Mouse (Mus musculus) effector memory CD4-positive, alpha-beta T cell, adult 7 months (primary cell): Measurements from ENCODE around the gene Fbxo6. TPM values are rescaled to one million over a fixed set of nuclear protein-coding genes. Genes with fewer than 3 reads are reported as not detected.

Source experiments
- polyA plus RNA-seq: library from polyadenylated mRNA; unstranded; fragments of 100-300 nt; shearing (Covaris generic); gene quantifications from one replicate; pipeline ENCODE4 v1.2.1, GENCODE M21; 2017

The Fbxo6 gene
- polyA plus RNA-seq, result 26.9 TPM

GRCm38 (mm10) chr4:148151267-148152168 lies at the start of gene Fbxo6:
TSS of gene Fbxo6 (minus strand) at chr4:148152140.

DNA sequence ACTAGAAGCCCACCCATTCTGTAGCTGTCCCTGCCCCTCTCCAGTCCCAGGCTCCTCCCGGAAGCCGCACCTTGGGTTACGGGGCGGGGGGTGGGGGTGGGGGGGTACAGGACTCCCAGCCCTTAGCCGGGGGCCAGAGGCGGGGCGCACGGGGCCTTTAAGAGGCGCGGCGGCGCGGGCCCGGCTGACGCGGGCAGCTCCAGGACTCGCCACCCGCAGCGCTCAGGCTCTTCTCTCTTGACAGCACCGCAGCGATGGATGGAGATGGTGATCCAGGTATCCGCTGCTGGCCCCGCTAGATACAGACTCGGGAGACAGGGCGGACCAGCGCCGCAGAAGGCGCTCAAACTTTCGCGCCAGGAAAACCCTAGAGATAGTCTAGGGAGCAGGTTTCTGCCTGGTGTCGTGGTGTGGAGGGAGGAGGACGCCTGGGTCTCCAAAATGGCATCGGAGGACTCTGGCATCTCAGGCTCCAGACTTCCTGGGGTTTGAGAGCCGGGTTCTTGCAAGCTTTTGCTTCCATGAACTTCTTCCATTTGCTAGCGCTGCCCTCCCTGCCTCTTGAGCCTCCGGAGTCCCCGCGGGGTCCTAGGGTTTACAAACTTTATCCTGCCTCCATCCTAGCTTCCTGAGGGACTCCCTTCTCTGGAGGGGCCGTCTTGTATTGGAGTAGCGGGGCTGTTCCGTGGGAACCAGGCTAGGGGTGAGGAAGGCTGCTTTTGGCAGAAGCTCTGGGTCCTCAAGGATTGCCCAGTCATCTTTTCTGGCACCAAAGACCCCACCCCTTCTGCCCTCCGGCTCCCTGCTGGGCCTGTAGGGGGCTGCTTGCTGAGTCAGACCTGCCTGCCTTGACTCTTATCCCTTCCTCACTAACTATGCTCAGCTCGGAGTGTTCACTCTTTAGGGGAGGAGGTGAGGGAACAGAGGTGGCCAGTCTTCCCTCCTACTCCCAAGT lies 8.8 kb upstream of the Fbxo6 start, which contains the start of the genes Fbxo44 and Fbxo2:
Gene Fbxo44, minus strand, starts transcription at position 47 of the 955 bp plus-strand sequence.
Gene Fbxo2, plus strand, starts transcription at position 186 of the 955 bp plus-strand sequence.

GRCm38 (mm10) chr4:148130561-148131413 lies 21.2 kb downstream of the Fbxo6 start, which contains the start of gene Draxin:
TSS of gene Draxin (minus strand) at chr4:148130698.

DNA sequence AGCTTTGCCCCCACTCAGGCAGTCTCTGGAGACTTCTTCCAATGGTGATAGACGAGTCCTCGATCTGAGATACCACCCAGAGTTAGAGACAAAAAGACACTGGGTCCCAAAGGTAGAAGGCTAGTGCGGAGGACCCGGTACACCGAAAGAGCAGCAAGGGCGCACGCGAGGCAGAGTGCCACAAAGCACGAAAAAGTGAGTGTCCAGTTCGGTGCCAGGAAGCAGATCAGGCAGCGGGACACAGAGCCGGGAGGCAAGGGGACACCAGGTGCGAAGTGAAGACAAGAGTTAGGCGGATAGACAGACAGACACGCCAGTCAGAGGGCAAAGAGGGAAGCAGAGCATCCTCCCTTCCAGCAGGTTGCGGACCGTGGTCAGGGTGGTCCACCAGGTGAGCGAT lies 21.8 kb downstream of the Fbxo6 start, which contains the start of gene Mad2l2:
Gene Mad2l2, plus strand, starts transcription at position 252 of the 400 bp plus-strand sequence.

Other genes with a start within 250 kb of the Fbxo6 start
- 31.8 TPM for gene Mfn2, start 247.4 kb downstream of the Fbxo6 start, polyA plus RNA-seq
- gene Plod1, start 215.4 kb downstream of the Fbxo6 start, polyA plus RNA-seq, result 3.9 TPM
- 90.3 TPM for gene 2510039O18Rik, start 211.2 kb downstream of the Fbxo6 start, polyA plus RNA-seq
- gene Nppb, start 166.4 kb downstream of the Fbxo6 start, polyA plus RNA-seq, result not detected
- not detected for gene Nppa, start 151.4 kb downstream of the Fbxo6 start, polyA plus RNA-seq
- gene Clcn6, start 113.3 kb downstream of the Fbxo6 start, polyA plus RNA-seq, result 6.4 TPM
- gene Mthfr, start 113.1 kb downstream of the Fbxo6 start, polyA plus RNA-seq, result 20.9 TPM
- gene Agtrap, start 64.1 kb downstream of the Fbxo6 start, polyA plus RNA-seq, result 15.3 TPM
- 44.2 TPM for gene Mad2l2, start 21.8 kb downstream of the Fbxo6 start, polyA plus RNA-seq
- gene Draxin, start 21.4 kb downstream of the Fbxo6 start, polyA plus RNA-seq, result not detected
- gene Fbxo44, start 8.3 kb upstream of the Fbxo6 start, polyA plus RNA-seq, result 2.2 TPM
- gene Fbxo2, start 8.5 kb upstream of the Fbxo6 start, polyA plus RNA-seq, result not detected
- not detected for gene Disp3, start 135.8 kb upstream of the Fbxo6 start, polyA plus RNA-seq